Mouse (Mus musculus): Measurements from ENCODE around the gene Dtx3.

- TF ChIP-seq CTCF (IDR thresholded peaks at IDR 0.05; ENCODE audit: low read depth, low read length) = no peak
- TF ChIP-seq POLR2A (IDR thresholded peaks at IDR 0.05; ENCODE audit: borderline replicate concordance, low read depth, low read length) = no peak
Observed at GRCm38 (mm10) chr10:127166404-127166715, 29.2 kb downstream of the Dtx3 start.

Data from bone marrow macrophage, adult 2 months (primary cell).